Mouse (Mus musculus) heart, adult 2 months (tissue): ENCODE data around the gene Igsf11. TPM values are rescaled to one million over a fixed set of nuclear protein-coding genes. Genes with fewer than 3 reads are reported as not detected.

ENCODE experiments used
- DNase-seq, 2 experiments: peaks; one replicate each; pipeline ENCODE4 v3.0.0; 2021
- H3K27ac ChIP-seq: fragments of 200-600 bp; 2 replicates; pipeline ENCODE4 v1.8.1; 2022
- H3K27me3 ChIP-seq: fragments of 200-500 bp; 2 replicates; pipeline ENCODE4 v1.6.1; 2012; ENCODE audit warnings: mild to moderate bottlenecking, low read length, inconsistent platforms, mixed read lengths; ENCODE audit not compliant: control insufficient read depth, insufficient read depth
- H3K36me3 ChIP-seq: fragments of 200-500 bp; 2 replicates; pipeline ENCODE4 v1.6.1; 2012; ENCODE audit warnings: low read length, inconsistent platforms; ENCODE audit not compliant: control insufficient read depth, insufficient read depth
- H3K4me1 ChIP-seq: fragments of 200-500 bp; 2 replicates; pipeline ENCODE4 v1.6.1; 2011; ENCODE audit warnings: low read length; ENCODE audit not compliant: control insufficient read depth, insufficient read depth
- H3K4me3 ChIP-seq: fragments of 200-600 bp; 2 replicates; pipeline ENCODE4 v1.8.1; 2022
- H3K79me2 ChIP-seq: fragments of 200-500 bp; replicated peaks from 2 replicates; pipeline ENCODE4 v1.6.1; 2012; ENCODE audit warnings: mild to moderate bottlenecking, inconsistent platforms, low read length, moderate library complexity, mixed read lengths; ENCODE audit not compliant: control insufficient read depth, insufficient read depth
- H3K9ac ChIP-seq: fragments of 200-500 bp; 2 replicates; pipeline ENCODE4 v1.6.1; 2012; ENCODE audit warnings: low read depth, mild to moderate bottlenecking, control low read depth, inconsistent platforms, low read length, mixed read lengths
- CTCF ChIP-seq: fragments of 200-600 bp; IDR thresholded peaks from 2 replicates; pipeline ENCODE4 v1.8.1; 2022; ENCODE audit warnings: antibody characterized with exemption, mild to moderate bottlenecking, moderate library complexity
- EP300 ChIP-seq: fragments of 200-500 bp; IDR thresholded peaks from 2 replicates; pipeline ENCODE4 v1.6.1; 2011; ENCODE audit warnings: low read depth, low read length, control low read depth; ENCODE audit not compliant: insufficient read depth
- POLR2A ChIP-seq: fragments of 200-500 bp; IDR thresholded peaks from 2 replicates; pipeline ENCODE4 v1.6.1; 2011; ENCODE audit warnings: mild to moderate bottlenecking, low read depth, low read length, control low read depth; ENCODE audit not compliant: insufficient read depth
- WGBS: fragments of 180-500 bp; shearing (Covaris S2); methylation state at CpG from one replicate; pipeline ENCODE4 v1.1.7; 2018; 5-methylcytosine and 5-hydroxymethylcytosine counted together
- intact Hi-C: fragments of 180-260 bp; cut with DNase I; formaldehyde crosslinking; loops from one replicate; pipeline ENCODE4 v1.15.1; 2025
- polyA plus RNA-seq: library from polyadenylated mRNA; depleted of rRNA; stranded (reverse); fragments of >200 nt; gene quantifications from 2 replicates; pipeline ENCODE4 v1.2.3, GENCODE M21; 2012; rRNA removed
- total RNA-seq, 2 experiments: library from RNA; stranded (reverse); gene quantifications; 2 replicates each; pipeline ENCODE4 v1.2.3; 2021

The Igsf11 gene
- total and polyA plus RNA-seq, 3 experiments, result 0.48 to 1.0 (median 0.76) TPM

- H3K79me2 ChIP-seq, result no peaks in the 10 kb centered on the region
- no peak overlapping the region for H3K27ac ChIP-seq
- DNase-seq, result no peak
- 93% methylated on average over 2 of the region's 2 CpGs for WGBS
- TF ChIP-seq EP300 (no peak), POLR2A (no peak), CTCF (no peak)
- no peak overlapping the region for H3K9ac ChIP-seq
- H3K4me1 ChIP-seq, result no peaks in the 10 kb centered on the region
- H3K36me3 ChIP-seq, result no peaks in the 10 kb centered on the region
- H3K27me3 ChIP-seq, result 0 out of 2 replicates have a peak, but pooled peaks cover 2% of the 10 kb centered on the region
- no peak overlapping the region for H3K4me3 ChIP-seq
- intact Hi-C loops, result no loop called here
These were observed 166.4 kb downstream of the Igsf11 start for GRCm38 (mm10) chr16:39058869-39059268.

- WGBS, result 35% methylated on average over 5 of the region's 5 CpGs
- intact Hi-C loops, result no loop called here
- Histone ChIP-seq H3K27ac (no peak overlapping the region), H3K9ac (no peak overlapping the region), H3K36me3 (no peaks in the 10 kb centered on the region), H3K79me2 (no peaks in the 10 kb centered on the region), H3K27me3 (no peaks in the 10 kb centered on the region), H3K4me1 (no peaks in the 10 kb centered on the region), H3K4me3 (no peak overlapping the region)
- DNase-seq, result no peak
- TF ChIP-seq CTCF, result peak; percentile 73
- no peak for TF ChIP-seq POLR2A
These were observed 170.1 kb downstream of the Igsf11 start for GRCm38 (mm10) chr16:39062596-39062995.

- Histone ChIP-seq H3K27me3 (no peaks in the 10 kb centered on the region), H3K27ac (no peak overlapping the region), H3K4me1 (no peaks in the 10 kb centered on the region), H3K79me2 (no peaks in the 10 kb centered on the region), H3K4me3 (no peak overlapping the region), H3K36me3 (no peaks in the 10 kb centered on the region), H3K9ac (no peak overlapping the region)
- WGBS, result 34% methylated on average over 5 of the region's 5 CpGs
- intact Hi-C loops, result no loop called here
- DNase-seq, result no peak
- TF ChIP-seq CTCF, result no peak
- TF ChIP-seq EP300, result no peak
- no peak for TF ChIP-seq POLR2A
These were observed 173.1 kb downstream of the Igsf11 start for GRCm38 (mm10) chr16:39065576-39065975.

GRCm38 (mm10) chr16:39071431-39071830, 179.0 kb downstream of the Igsf11 start:
- TF ChIP-seq POLR2A, result no peak
- TF ChIP-seq EP300, result no peak
- TF ChIP-seq CTCF, result no peak
- no peaks in the 10 kb centered on the region for H3K4me1 ChIP-seq
- WGBS, result 60% methylated on average over 3 of the region's 3 CpGs
- H3K9ac ChIP-seq, result no peak overlapping the region
- H3K27ac ChIP-seq, result no peak overlapping the region
- intact Hi-C loops, result no loop called here
- H3K36me3 ChIP-seq, result no peaks in the 10 kb centered on the region
- no peaks in the 10 kb centered on the region for H3K79me2 ChIP-seq
- DNase-seq, result no peak
- H3K4me3 ChIP-seq, result no peak overlapping the region
- H3K27me3 ChIP-seq, result no peaks in the 10 kb centered on the region

Other genes with a start within 250 kb of the Igsf11 start
- gene Arhgap31, start 179.4 kb upstream of the Igsf11 start, total RNA-seq, result 10 to 100 TPM; 38.2 to 41.2 TPM
- 14.1 and 20.1 TPM in 2 replicates for gene Arhgap31, start 179.4 kb upstream of the Igsf11 start, polyA plus RNA-seq
- gene B4galt4, start 150.4 kb upstream of the Igsf11 start, total RNA-seq, result 10 to 100 TPM in 1 of 2 experiments, 1 to 10 TPM in 1; 8.1 to 13.2 TPM
- gene B4galt4, start 150.4 kb upstream of the Igsf11 start, polyA plus RNA-seq, result 6.4 and 9.6 TPM in 2 replicates
- gene Upk1b, start 92.3 kb upstream of the Igsf11 start, total RNA-seq, result 1 to 10 TPM; 3.2 to 3.8 TPM
- gene Upk1b, start 92.3 kb upstream of the Igsf11 start, polyA plus RNA-seq, result 8.4 and 10.2 TPM in 2 replicates
- not detected for gene 4930435E12Rik, start 63.9 kb upstream of the Igsf11 start, total RNA-seq
- not detected in 2 replicates for gene 4930435E12Rik, start 63.9 kb upstream of the Igsf11 start, polyA plus RNA-seq